Mouse (Mus musculus): ENCODE measurements around the gene Olfr5.
A peak's percentile ranks its signal among the peaks of the same experiment; 100 is the strongest.
"Not testable (repeated sequence)": the region's sequence is repeated elsewhere in the genome, so short reads cannot be mapped to it uniquely, and the experiment has no call there.

Olfr5 gene

DNA sequence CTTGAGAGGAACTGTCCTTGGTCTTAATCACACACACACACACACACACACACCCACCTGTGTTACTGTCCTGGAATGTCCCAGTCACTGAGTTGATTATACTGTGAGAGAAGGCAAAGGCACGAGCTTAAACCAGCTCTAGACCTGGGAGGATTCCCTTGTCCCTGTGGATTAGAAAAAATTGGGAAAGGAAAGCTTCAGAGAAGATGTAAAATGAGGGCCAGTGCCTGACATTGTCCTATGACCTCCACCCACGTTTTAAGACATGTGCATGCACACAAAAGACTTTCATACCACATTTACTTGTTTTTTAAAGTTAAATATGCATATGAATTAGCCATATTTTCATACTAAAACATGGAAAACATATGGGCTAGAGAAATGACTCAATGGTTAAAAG lies at the start of gene Olfr5:
Olfr5 (minus strand) TSS at position 101 of the 400 bp plus-strand sequence.
- no peaks in the 10 kb centered on the region for H3K27me3 ChIP-seq (ENCODE audit: control insufficient read depth, insufficient read depth, low read length, poor library complexity, severe bottlenecking)
- H3K36me3 ChIP-seq (ENCODE audit: control insufficient read depth, insufficient read depth, low read length, poor library complexity, severe bottlenecking) = no peaks in the 10 kb centered on the region
- DNase-seq (ENCODE audit: low read depth, low spot score) = no peak

GRCm38 (mm10) chr7:6526141-6526540 lies 39.4 kb upstream of the Olfr5 start:
- Histone ChIP-seq H3K27me3 (ENCODE audit: control insufficient read depth, insufficient read depth, low read length, poor library complexity, severe bottlenecking) (no peaks in the 10 kb centered on the region), H3K36me3 (ENCODE audit: control insufficient read depth, insufficient read depth, low read length, poor library complexity, severe bottlenecking) (no peaks in the 10 kb centered on the region)
- DNase-seq (ENCODE audit: low read depth, low spot score) = peak; percentile 13

GRCm38 (mm10) chr7:6525001-6525400 lies 38.3 kb upstream of the Olfr5 start:
- Histone ChIP-seq H3K36me3 (ENCODE audit: control insufficient read depth, insufficient read depth, low read length, poor library complexity, severe bottlenecking) (no peaks in the 10 kb centered on the region), H3K27me3 (ENCODE audit: control insufficient read depth, insufficient read depth, low read length, poor library complexity, severe bottlenecking) (no peaks in the 10 kb centered on the region)
- DNase-seq (ENCODE audit: low read depth, low spot score) = no peak

DNA sequence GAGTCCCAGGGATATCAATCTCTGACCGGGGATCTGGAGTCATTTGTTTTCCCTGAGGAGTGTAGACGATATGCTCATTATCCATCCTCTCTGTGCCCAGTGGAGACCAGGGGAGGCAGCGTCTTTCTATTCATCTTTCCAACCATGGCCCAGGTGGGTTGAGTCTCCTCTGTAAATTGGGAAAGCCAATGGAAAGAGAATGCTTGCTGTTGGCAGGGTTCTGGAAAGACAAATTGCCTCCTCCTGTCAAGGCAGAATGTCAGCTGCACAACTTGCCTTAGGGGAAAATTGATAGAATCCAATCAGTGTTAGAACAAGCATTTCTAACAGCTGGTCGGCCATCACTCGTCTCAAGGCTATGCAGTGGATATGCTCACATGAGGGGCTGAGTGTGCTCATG lies 36.1 kb upstream of the Olfr5 start, which contains the start of gene Olfr1349:
Olfr1349 (minus strand) TSS at position 101 of the 400 bp plus-strand sequence.
- Histone ChIP-seq H3K27me3 (ENCODE audit: control insufficient read depth, insufficient read depth, low read length, poor library complexity, severe bottlenecking) (no peaks in the 10 kb centered on the region), H3K36me3 (ENCODE audit: control insufficient read depth, insufficient read depth, low read length, poor library complexity, severe bottlenecking) (no peaks in the 10 kb centered on the region)
- DNase-seq (ENCODE audit: low read depth, low spot score) = no peak

DNA sequence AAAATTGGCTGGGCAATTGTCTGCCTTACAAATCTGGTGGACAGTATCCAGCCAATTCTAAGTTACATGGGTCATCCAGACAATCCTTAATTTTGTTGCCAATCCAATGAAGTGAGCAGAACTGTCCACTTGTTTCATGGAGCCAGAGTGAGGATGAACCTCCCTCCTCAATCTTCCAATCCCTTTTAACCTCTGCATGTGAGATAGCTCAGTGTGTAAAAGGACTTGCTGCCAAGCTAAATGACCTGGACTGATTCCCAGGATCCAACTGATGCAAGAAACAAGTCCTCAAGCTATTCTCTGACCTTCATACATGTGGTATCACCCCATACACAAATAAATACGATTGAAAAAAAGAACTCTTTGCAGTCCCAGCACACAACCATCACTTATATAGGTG lies 34.9 kb upstream of the Olfr5 start:
- H3K36me3 ChIP-seq (ENCODE audit: control insufficient read depth, insufficient read depth, low read length, poor library complexity, severe bottlenecking) = no peaks in the 10 kb centered on the region
- no peak for DNase-seq (ENCODE audit: low read depth, low spot score)
- no peaks in the 10 kb centered on the region for H3K27me3 ChIP-seq (ENCODE audit: control insufficient read depth, insufficient read depth, low read length, poor library complexity, severe bottlenecking)

DNA sequence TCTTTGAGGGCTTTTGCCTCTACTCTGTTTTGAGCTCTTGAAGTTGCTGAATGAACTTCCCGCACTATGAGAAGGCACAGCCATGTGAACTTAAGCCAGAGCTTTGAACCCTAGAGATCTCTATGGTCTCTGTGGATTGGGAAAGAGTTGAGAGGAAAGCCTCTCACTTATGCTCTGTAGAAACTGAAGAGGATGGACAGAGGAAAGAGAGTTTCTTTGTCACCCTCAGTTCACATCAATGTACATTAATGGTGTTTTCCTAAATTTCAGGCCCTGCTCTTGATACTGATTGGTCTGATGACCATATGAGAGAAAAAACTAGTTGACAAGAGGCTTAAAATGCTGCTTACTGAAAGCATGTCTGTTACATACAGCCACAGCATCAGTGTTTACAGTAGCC lies 21.9 kb upstream of the Olfr5 start, which contains the start of gene Olfr1348:
Olfr1348 (minus strand) TSS at position 101 of the 400 bp plus-strand sequence.
- Histone ChIP-seq H3K36me3 (ENCODE audit: control insufficient read depth, insufficient read depth, low read length, poor library complexity, severe bottlenecking) (no peaks in the 10 kb centered on the region), H3K27me3 (ENCODE audit: control insufficient read depth, insufficient read depth, low read length, poor library complexity, severe bottlenecking) (no peaks in the 10 kb centered on the region)
- DNase-seq (ENCODE audit: low read depth, low spot score) = no peak

DNA sequence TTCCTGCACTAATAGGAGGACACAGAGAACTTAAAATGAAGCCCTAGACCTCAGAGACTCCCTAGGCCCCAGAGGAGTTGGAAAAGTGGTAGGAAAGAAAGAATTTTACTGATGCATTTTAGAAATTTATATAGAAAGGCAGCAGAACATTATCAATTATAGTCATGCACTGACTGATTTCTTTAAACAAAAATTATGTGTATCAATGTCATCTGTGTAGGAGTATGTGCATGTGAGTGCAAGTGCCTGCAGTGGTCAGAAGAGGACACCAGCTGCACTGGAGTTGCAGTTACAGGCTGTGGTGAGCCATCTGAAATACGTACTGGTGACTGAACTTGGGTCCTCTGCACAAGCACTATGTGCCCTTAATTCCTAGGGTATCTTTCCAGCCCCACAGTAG lies 12.9 kb upstream of the Olfr5 start, which contains the start of gene Olfr1347:
Olfr1347 (minus strand) TSS at position 101 of the 400 bp plus-strand sequence.
- no peak for DNase-seq (ENCODE audit: low read depth, low spot score)
- Histone ChIP-seq H3K36me3 (ENCODE audit: control insufficient read depth, insufficient read depth, low read length, poor library complexity, severe bottlenecking) (no peaks in the 10 kb centered on the region), H3K27me3 (ENCODE audit: control insufficient read depth, insufficient read depth, low read length, poor library complexity, severe bottlenecking) (no peaks in the 10 kb centered on the region)

DNA sequence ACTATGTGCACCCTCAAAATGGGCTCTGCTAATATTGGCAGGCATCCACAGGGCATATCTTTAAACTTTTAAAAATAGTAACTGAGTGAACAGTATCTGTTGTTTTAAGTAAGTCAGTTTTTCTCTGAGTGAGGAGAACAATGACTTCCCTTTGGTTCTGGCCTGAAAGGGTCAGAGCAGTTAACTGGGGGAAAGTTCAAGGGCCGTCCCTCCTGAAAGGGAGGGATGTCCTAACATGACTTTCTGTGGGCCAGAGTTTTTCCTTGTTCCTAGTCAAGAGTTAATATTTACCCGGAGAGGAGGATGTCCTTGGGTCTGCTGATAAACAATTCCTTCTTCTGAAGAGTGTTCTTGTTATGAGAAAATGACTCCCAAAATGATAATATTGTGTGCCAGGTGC lies 9.1 kb downstream of the Olfr5 start:
- DNase-seq (ENCODE audit: low read depth, low spot score); H3K36me3 ChIP-seq (ENCODE audit: control insufficient read depth, insufficient read depth, low read length, poor library complexity, severe bottlenecking); H3K27me3 ChIP-seq (ENCODE audit: control insufficient read depth, insufficient read depth, low read length, poor library complexity, severe bottlenecking): not testable (repeated sequence)

GRCm38 (mm10) chr7:6466951-6467350 lies 19.8 kb downstream of the Olfr5 start, which contains the start of gene Olfr1346:
Gene Olfr1346 (plus strand): TSS chr7:6467101.
- no peaks in the 10 kb centered on the region for H3K27me3 ChIP-seq (ENCODE audit: control insufficient read depth, insufficient read depth, low read length, poor library complexity, severe bottlenecking)
- no peak for DNase-seq (ENCODE audit: low read depth, low spot score)
- no peaks in the 10 kb centered on the region for H3K36me3 ChIP-seq (ENCODE audit: control insufficient read depth, insufficient read depth, low read length, poor library complexity, severe bottlenecking)

- no peaks in the 10 kb centered on the region; the same call in 1 of the 2 replicates for H3K27me3 ChIP-seq (ENCODE audit: control insufficient read depth, insufficient read depth, low read length, poor library complexity, severe bottlenecking)
- no peaks in the 10 kb centered on the region for H3K36me3 ChIP-seq (ENCODE audit: control insufficient read depth, insufficient read depth, low read length, poor library complexity, severe bottlenecking)
- no peak for DNase-seq (ENCODE audit: low read depth, low spot score)
Measured at GRCm38 (mm10) chr7:6456399-6456798, 30.3 kb downstream of the Olfr5 start.

DNA sequence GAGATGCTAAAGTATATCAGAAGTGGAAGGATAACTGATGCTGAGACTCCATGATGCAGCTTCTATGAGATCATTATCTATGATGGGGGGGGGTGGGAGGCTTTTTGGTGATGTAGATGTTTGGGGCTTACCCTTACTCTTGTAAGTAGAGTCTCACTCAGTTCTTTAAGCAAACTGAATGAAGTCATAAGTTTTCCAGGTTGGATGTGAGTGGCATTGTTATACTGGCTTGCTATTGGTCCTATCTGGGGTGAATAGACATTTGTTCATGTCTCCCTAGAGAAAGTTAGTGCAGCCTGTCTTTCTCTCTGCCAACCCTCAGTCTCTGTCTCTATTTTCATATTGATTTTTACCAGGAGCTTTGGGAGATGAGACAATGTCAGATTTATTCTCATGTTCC lies 30.9 kb downstream of the Olfr5 start, which contains the start of gene Olfr1336:
Olfr1336 (plus strand) TSS at position 301 of the 400 bp plus-strand sequence.
- H3K27me3 ChIP-seq (ENCODE audit: control insufficient read depth, insufficient read depth, low read length, poor library complexity, severe bottlenecking) = no peaks in the 10 kb centered on the region; the same call in 1 of the 2 replicates
- no peaks in the 10 kb centered on the region for H3K36me3 ChIP-seq (ENCODE audit: control insufficient read depth, insufficient read depth, low read length, poor library complexity, severe bottlenecking)
- DNase-seq (ENCODE audit: low read depth, low spot score) = no peak

- Histone ChIP-seq H3K27me3 (ENCODE audit: control insufficient read depth, insufficient read depth, low read length, poor library complexity, severe bottlenecking) (no peaks in the 10 kb centered on the region), H3K36me3 (ENCODE audit: control insufficient read depth, insufficient read depth, low read length, poor library complexity, severe bottlenecking) (no peaks in the 10 kb centered on the region)
- DNase-seq (ENCODE audit: low read depth, low spot score) = no peak
Measured at GRCm38 (mm10) chr7:6447771-6448170, 39.0 kb downstream of the Olfr5 start.

DNA sequence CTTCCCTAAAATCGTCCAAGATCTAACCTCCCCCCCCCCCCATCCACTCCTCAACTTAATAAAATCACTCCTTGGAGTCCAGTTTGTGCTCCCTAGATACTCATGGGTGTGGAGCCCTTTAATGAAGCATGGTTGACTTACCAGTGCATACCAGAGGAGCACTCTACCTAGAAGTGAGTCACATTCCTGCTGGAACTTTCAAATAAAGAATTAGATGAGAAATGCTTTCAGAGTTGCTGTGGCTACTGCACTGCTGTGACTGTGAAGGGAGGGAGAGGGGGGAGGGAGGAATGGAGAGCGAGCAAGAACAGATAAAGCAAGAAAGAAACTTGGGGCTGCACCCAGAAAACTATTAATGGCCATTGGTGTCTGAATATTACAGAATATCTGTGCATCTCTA lies 45.6 kb downstream of the Olfr5 start:
- DNase-seq (ENCODE audit: low read depth, low spot score) = no peak
- H3K27me3 ChIP-seq (ENCODE audit: control insufficient read depth, insufficient read depth, low read length, poor library complexity, severe bottlenecking) = no peaks in the 10 kb centered on the region
- no peaks in the 10 kb centered on the region for H3K36me3 ChIP-seq (ENCODE audit: control insufficient read depth, insufficient read depth, low read length, poor library complexity, severe bottlenecking)

DNA sequence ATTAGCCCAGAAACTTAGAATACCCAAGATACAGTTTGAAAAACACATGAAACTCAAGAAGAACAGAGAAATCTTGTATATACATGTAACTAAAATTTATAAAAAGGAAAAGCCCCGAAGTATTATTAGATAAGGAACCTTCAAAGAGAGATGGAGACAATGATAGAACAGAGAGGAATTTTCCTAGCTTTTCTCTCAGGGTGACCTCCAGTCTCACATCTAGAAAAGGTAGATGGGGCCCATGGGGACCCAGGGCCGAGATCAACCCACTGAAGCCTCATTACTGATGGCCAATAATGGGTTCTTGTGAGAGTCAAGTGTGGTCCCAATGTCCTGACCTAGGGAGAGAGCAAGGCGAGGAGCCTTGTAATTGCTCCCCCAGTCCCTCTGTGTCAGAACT lies 48.4 kb downstream of the Olfr5 start, which contains the start of gene Olfr1344:
Olfr1344 (plus strand) TSS at position 301 of the 400 bp plus-strand sequence.
- H3K27me3 ChIP-seq (ENCODE audit: control insufficient read depth, insufficient read depth, low read length, poor library complexity, severe bottlenecking) = no peaks in the 10 kb centered on the region
- H3K36me3 ChIP-seq (ENCODE audit: control insufficient read depth, insufficient read depth, low read length, poor library complexity, severe bottlenecking) = no peaks in the 10 kb centered on the region
- DNase-seq (ENCODE audit: low read depth, low spot score) = no peak

- no peaks in the 10 kb centered on the region for H3K36me3 ChIP-seq (ENCODE audit: control insufficient read depth, insufficient read depth, low read length, poor library complexity, severe bottlenecking)
- no peaks in the 10 kb centered on the region for H3K27me3 ChIP-seq (ENCODE audit: control insufficient read depth, insufficient read depth, low read length, poor library complexity, severe bottlenecking)
- DNase-seq (ENCODE audit: low read depth, low spot score) = peak; percentile 66
Measured at GRCm38 (mm10) chr7:6430342-6430741, 56.4 kb downstream of the Olfr5 start.

DNA sequence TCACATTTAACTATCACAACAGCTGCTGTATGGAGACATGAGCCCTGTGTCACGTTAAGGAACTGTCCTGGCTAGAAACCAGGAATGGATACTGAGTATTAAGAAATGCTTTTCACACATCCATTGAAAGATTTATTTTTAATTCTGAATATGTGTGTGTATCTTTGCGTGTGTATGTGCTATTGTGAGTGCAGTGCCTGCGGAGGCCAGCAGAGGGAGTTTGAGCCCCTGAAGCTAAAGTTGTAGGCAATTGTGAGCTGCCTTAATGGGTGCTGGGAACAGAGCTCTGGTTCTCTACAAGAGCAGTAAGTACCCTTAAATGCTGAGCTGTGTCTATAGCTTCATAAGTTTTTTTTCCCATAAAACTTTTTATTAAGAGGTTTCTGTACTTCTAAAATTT lies 57.4 kb downstream of the Olfr5 start:
- DNase-seq (ENCODE audit: low read depth, low spot score) = peak; percentile 4
- H3K27me3 ChIP-seq (ENCODE audit: control insufficient read depth, insufficient read depth, low read length, poor library complexity, severe bottlenecking) = no peaks in the 10 kb centered on the region
- no peaks in the 10 kb centered on the region for H3K36me3 ChIP-seq (ENCODE audit: control insufficient read depth, insufficient read depth, low read length, poor library complexity, severe bottlenecking)
